Mouse (Mus musculus) kidney, adult 2 months (tissue): ENCODE results near the gene Triap1. TPM values are rescaled to one million over a fixed set of nuclear protein-coding genes. Genes with fewer than 3 reads are reported as not detected.
"Not testable (repeated sequence)": the region's sequence is repeated elsewhere in the genome, so short reads cannot be mapped to it uniquely, and the experiment has no call there.

Experiments used
- DNase-seq: peaks from one replicate; pipeline ENCODE4 v3.0.0; 2021
- H3K27ac ChIP-seq: fragments of 200-500 bp; 2 replicates; pipeline ENCODE4 v1.5.1; 2012; ENCODE audit warnings: low read depth, low read length, control low read depth, inconsistent platforms; ENCODE audit not compliant: insufficient read depth
- H3K27me3 ChIP-seq: fragments of 200-500 bp; replicated peaks from 2 replicates; pipeline ENCODE4 v1.6.1; 2012; ENCODE audit warnings: mild to moderate bottlenecking, moderate library complexity, low read length, inconsistent platforms; ENCODE audit not compliant: control insufficient read depth, insufficient read depth
- H3K36me3 ChIP-seq: fragments of 200-500 bp; 2 replicates; pipeline ENCODE4 v1.6.1; 2012; ENCODE audit warnings: mild to moderate bottlenecking, moderate library complexity, low read length, inconsistent platforms; ENCODE audit not compliant: control insufficient read depth, insufficient read depth
- H3K4me1 ChIP-seq: fragments of 200-500 bp; 2 replicates; pipeline ENCODE4 v1.6.1; 2011; ENCODE audit warnings: low read length; ENCODE audit not compliant: control insufficient read depth, insufficient read depth
- H3K4me3 ChIP-seq: fragments of 200-500 bp; 2 replicates; pipeline ENCODE4 v1.5.1; 2011; ENCODE audit warnings: mild to moderate bottlenecking, low read depth, low read length, control low read depth; ENCODE audit not compliant: insufficient read depth
- CTCF ChIP-seq: fragments of 200-500 bp; conservative IDR thresholded peaks from 2 replicates; pipeline ENCODE4 v1.5.1; 2011; ENCODE audit warnings: low read depth, mild to moderate bottlenecking, control low read depth, low read length, moderate library complexity, mixed read lengths; ENCODE audit not compliant: insufficient read depth, insufficient read length
- POLR2A ChIP-seq: fragments of 200-500 bp; IDR thresholded peaks from one replicate; pipeline ENCODE4 v1.6.1; 2011; ENCODE audit warnings: low read depth, low read length, control low read depth
- WGBS: fragments of 180-500 bp; shearing (Covaris S2); methylation state at CpG from one replicate; pipeline ENCODE4 v1.1.7; 2018; 5-methylcytosine and 5-hydroxymethylcytosine counted together
- polyA plus RNA-seq: library from polyadenylated mRNA; depleted of rRNA; stranded (reverse); fragments of >200 nt; gene quantifications from 2 replicates; pipeline ENCODE4 v1.2.3, GENCODE M21; 2012; rRNA removed

Triap1 gene
- polyA plus RNA-seq, 1 experiment, result 20.1 TPM

GRCm38 (mm10) chr5:115374204-115374820, 33.3 kb downstream of the Triap1 start:
- no peaks in the 10 kb centered on the region for H3K27me3 ChIP-seq
- H3K4me3 ChIP-seq, result no peak overlapping the region
- no peaks in the 10 kb centered on the region for H3K4me1 ChIP-seq
- 31% methylated on average over 11 of the region's 11 CpGs for WGBS
- DNase-seq, result no peak
- H3K27ac ChIP-seq, result no peak overlapping the region
- no peaks in the 10 kb centered on the region for H3K36me3 ChIP-seq
- no peak for TF ChIP-seq POLR2A
- TF ChIP-seq CTCF, result no peak

DNA sequence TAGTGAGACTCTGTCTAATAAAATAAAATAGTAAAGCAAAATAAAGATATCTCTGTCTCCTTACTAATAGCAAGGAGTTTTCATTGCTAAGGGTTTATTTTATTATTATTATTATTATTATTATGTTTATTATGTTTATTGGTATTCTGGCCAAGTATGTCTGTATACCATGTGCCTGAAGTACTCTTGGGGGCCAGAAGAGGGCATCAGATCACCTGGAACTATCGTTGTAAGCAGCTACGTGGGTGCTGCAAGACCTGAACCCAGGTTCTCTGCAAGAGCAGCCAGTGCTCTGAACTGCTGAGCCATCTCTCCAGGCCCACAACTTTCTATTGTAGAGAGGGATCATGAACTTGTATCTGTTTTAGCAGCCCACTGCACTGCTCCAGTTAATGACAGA, 34.4 kb downstream of the Triap1 start:
- 84% methylated on average over 2 of the region's 2 CpGs for WGBS
- Histone ChIP-seq H3K4me1 (no peaks in the 10 kb centered on the region), H3K27ac (no peak overlapping the region), H3K27me3 (no peaks in the 10 kb centered on the region), H3K36me3 (no peaks in the 10 kb centered on the region), H3K4me3 (no peak overlapping the region)
- TF ChIP-seq POLR2A, result no peak
- no peak for TF ChIP-seq CTCF
- no peak for DNase-seq

DNA sequence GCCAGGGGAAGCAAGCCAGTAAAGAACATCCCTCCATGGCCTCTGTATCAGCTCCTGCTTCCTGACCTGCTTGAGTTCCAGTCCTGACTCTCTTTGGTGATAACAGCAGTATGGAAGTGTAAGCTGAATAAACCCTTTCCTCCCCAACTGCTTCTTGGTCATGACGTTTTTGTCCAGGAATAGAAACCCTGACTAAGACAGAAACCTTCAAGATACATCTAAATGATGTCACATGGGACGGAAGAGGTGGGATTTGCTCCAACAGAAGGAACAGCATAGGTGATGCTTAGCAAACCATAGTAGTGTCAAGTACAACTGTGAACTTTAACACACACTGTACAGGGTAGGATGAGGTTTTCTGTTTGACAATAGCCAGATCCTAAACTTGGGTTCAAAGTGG, 37.9 kb downstream of the Triap1 start:
- 74% methylated on average over 2 of the region's 2 CpGs for WGBS
- H3K36me3 ChIP-seq, H3K27ac ChIP-seq, H3K4me3 ChIP-seq, H3K4me1 ChIP-seq, DNase-seq, H3K27me3 ChIP-seq: not testable (repeated sequence)

DNA sequence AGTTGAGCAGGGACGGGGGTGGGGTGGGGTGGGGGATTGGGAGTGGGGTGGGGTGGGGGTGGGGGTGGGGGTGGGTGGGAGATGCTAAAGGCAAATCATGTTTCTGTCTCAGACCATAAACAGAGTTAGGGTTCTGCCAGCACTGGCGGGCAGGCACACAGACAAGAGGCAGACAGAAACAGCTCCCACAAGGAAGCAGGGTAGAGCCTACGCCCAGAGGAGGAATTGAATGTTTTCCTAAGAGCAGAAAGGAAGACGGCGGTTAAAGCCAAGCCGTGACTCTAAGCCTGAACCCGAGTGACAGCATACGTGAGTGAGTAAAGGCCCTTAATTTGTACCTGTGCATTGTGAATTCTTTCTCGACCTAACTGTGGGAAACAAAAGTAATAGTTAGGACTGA, 50.9 kb downstream of the Triap1 start:
- 31% methylated on average over 9 of the region's 9 CpGs for WGBS
- no peak for TF ChIP-seq CTCF
- TF ChIP-seq POLR2A, result no peak
- no peak overlapping the region for H3K27ac ChIP-seq

DNA sequence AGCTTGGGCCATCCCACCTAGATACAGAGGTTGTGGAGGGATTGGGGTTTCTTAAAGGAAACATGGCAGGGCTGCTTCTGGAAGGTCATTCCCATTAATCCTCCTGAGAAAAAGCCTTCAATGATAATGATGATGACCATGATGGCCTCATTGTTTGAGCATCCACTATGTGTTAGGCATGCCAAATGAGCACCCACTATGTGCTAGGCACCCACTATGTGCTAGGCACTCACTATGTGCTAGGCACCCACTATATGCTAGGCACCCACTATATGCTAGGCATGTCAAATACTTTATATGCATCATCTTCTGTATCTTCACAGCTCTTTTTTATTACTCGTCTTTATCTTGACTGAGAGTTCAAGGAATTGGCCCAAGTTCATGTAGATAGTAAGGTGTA, 51.9 kb downstream of the Triap1 start:
- Histone ChIP-seq H3K27me3 (0 out of 2 replicates have a peak, but pooled peaks cover 1% of the 10 kb centered on the region), H3K4me1 (no peaks in the 10 kb centered on the region), H3K4me3 (no peak overlapping the region), H3K36me3 (no peaks in the 10 kb centered on the region), H3K27ac (no peak overlapping the region)
- WGBS, result 100% methylated on average over 1 of the region's 1 CpGs
- no peak for DNase-seq
- no peak for TF ChIP-seq POLR2A
- no peak for TF ChIP-seq CTCF

More for the DNA sequence above, 50.9 kb downstream of the Triap1 start:
- DNase-seq, result no peak
- no peak overlapping the region for H3K4me3 ChIP-seq
- H3K36me3 ChIP-seq, result no peaks in the 10 kb centered on the region
- H3K27me3 ChIP-seq, result 0 out of 2 replicates have a peak, but pooled peaks cover 1% of the 10 kb centered on the region
- H3K4me1 ChIP-seq, result no peaks in the 10 kb centered on the region

Other genes starting within 250 kb of the Triap1 start
- not detected in 2 replicates for gene Gm10401, start 242.9 kb upstream of the Triap1 start, polyA plus RNA-seq
- gene Acads, start 221.9 kb upstream of the Triap1 start, polyA plus RNA-seq, result 220 and 241 TPM in 2 replicates
- gene Unc119b, start 206.2 kb upstream of the Triap1 start, polyA plus RNA-seq, result 138 and 141 TPM in 2 replicates
- 202 and 209 TPM in 2 replicates for gene Mlec, start 183.0 kb upstream of the Triap1 start, polyA plus RNA-seq
- gene Cabp1, start 146.8 kb upstream of the Triap1 start, polyA plus RNA-seq, result 1.7 and 2.6 TPM in 2 replicates
- gene Pop5, start 105.4 kb upstream of the Triap1 start, polyA plus RNA-seq, result 132 and 160 TPM in 2 replicates
- gene Rnf10, start 68.3 kb upstream of the Triap1 start, polyA plus RNA-seq, result 129 and 144 TPM in 2 replicates
- gene Coq5, start 61.6 kb upstream of the Triap1 start, polyA plus RNA-seq, result 19.5 and 25.1 TPM in 2 replicates
- 108 and 129 TPM in 2 replicates for gene Dynll1, start 40.2 kb upstream of the Triap1 start, polyA plus RNA-seq
- 39.2 and 44.8 TPM in 2 replicates for gene Srsf9, start 14.0 kb upstream of the Triap1 start, polyA plus RNA-seq
- 12.1 and 16.0 TPM in 2 replicates for gene Gatc, start within 50 bp of the Triap1 start, polyA plus RNA-seq
- gene Cox6a1, start 7.8 kb downstream of the Triap1 start, polyA plus RNA-seq, result 4,626 and 5,972 TPM in 2 replicates
- 2.0 and 2.5 TPM in 2 replicates for gene Msi1, start 88.4 kb downstream of the Triap1 start, polyA plus RNA-seq
- gene Pla2g1b, start 125.0 kb downstream of the Triap1 start, polyA plus RNA-seq, result 0.74 TPM in 1 of 2 replicates, not detected in the other
- gene Sirt4, start 143.5 kb downstream of the Triap1 start, polyA plus RNA-seq, result 34.0 and 49.3 TPM in 2 replicates
- gene Pxn, start 165.5 kb downstream of the Triap1 start, polyA plus RNA-seq, result 101 and 122 TPM in 2 replicates
- 1,267 and 1,337 TPM in 2 replicates for gene Rplp0, start 218.2 kb downstream of the Triap1 start, polyA plus RNA-seq
- 42.2 and 45.4 TPM in 2 replicates for gene Gcn1l1, start 224.0 kb downstream of the Triap1 start, polyA plus RNA-seq